In genomic region chr15:25995521-25995920, GRCm38 (mm10) we compare ENCODE assay signal across 7 mouse cellular contexts. TPM values are rescaled to one million over a fixed set of nuclear protein-coding genes. Genes with fewer than 3 reads are reported as not detected.
DNase-seq lines count a peak whose midpoint lies in the region; ATAC-seq and TF ChIP-seq lines count a peak whose summit lies in the region.

No protein-coding gene starts in this region.

- no peaks in the 10 kb centered on the region for H3K4me1 ChIP-seq in neural tube, embryonic 14.5 days (ENCODE audit: control insufficient read depth, insufficient read depth, low read length)
- H3K4me1 ChIP-seq in heart, embryonic 11.5 days (ENCODE audit: control insufficient read depth, insufficient read depth, low read length): no peaks in the 10 kb centered on the region

- peak; percentile 92 for TF ChIP-seq CTCF in layer of hippocampus, adult 2 months (conservative IDR thresholded peaks at IDR 0.05)

- 44% methylated on average over 2 of the region's 2 CpGs for WGBS in neural tube, embryonic 14.5 days
- WGBS in heart, embryonic 11.5 days (ENCODE audit: insufficient replicate concordance): 63% methylated on average over 2 of the region's 2 CpGs

- no peak overlapping the region for H3K4me2 ChIP-seq in neural tube, embryonic 14.5 days (ENCODE audit: low read depth, low read length)
- H3K4me2 ChIP-seq in heart, embryonic 11.5 days: no peak overlapping the region

- ATAC-seq in neural tube, embryonic 14.5 days (ENCODE audit: low read depth): peak; percentile 78
- no peak for ATAC-seq in heart, embryonic 11.5 days (replicated peaks; ENCODE audit: insufficient number of reproducible peaks, low FRiP score, low TSS enrichment)

- H3K27me3 ChIP-seq in neural tube, embryonic 14.5 days (ENCODE audit: control insufficient read depth, insufficient read depth, low read length): no peaks in the 10 kb centered on the region
- no peaks in the 10 kb centered on the region for H3K27me3 ChIP-seq in heart, embryonic 11.5 days (ENCODE audit: control insufficient read depth, insufficient read depth, low read length)

- DNase-seq in layer of hippocampus, adult 2 months (ENCODE audit: low spot score in 2 of 2): peak in 1 of 2 experiments; percentile 42
- no peak for DNase-seq in layer of hippocampus, adult 11-12 months (ENCODE audit: low spot score)
- peak; percentile 93 for DNase-seq in MN1 (ENCODE audit: low spot score)
- DNase-seq in fibroblast of lung, adult 2 months (ENCODE audit: low read depth): peak; percentile 24
- DNase-seq in adrenal gland, adult 8-10 months: no peak

- no peaks in the 10 kb centered on the region for H3K9me3 ChIP-seq in neural tube, embryonic 14.5 days (ENCODE audit: control insufficient read depth, low read length)
- no peaks in the 10 kb centered on the region for H3K9me3 ChIP-seq in heart, embryonic 11.5 days (replicated peaks; ENCODE audit: control insufficient read depth, low read length)

- no peak overlapping the region for H3K9ac ChIP-seq in neural tube, embryonic 14.5 days (replicated peaks; ENCODE audit: low read depth, low read length)
- no peak overlapping the region for H3K9ac ChIP-seq in heart, embryonic 11.5 days (ENCODE audit: low read depth, low read length)

- no peak overlapping the region for H3K4me3 ChIP-seq in layer of hippocampus, adult 2 months
- H3K4me3 ChIP-seq in neural tube, embryonic 14.5 days (ENCODE audit: low read depth, low read length): no peak overlapping the region
- no peak overlapping the region for H3K4me3 ChIP-seq in heart, embryonic 11.5 days (ENCODE audit: low read depth, low read length)

- H3K36me3 ChIP-seq in neural tube, embryonic 14.5 days (ENCODE audit: control insufficient read depth, insufficient read depth, low read length): peaks cover 28% of the 10 kb centered on the region
- peaks cover 9% of the 10 kb centered on the region for H3K36me3 ChIP-seq in heart, embryonic 11.5 days (ENCODE audit: control insufficient read depth, insufficient read depth, low read length)

- H3K27ac ChIP-seq in layer of hippocampus, adult 2 months: peak overlapping the region; percentile 19; the same call in 1 of the 2 replicates
- no peak overlapping the region for H3K27ac ChIP-seq in neural tube, embryonic 14.5 days (ENCODE audit: low read depth, low read length)
- no peak overlapping the region for H3K27ac ChIP-seq in heart, embryonic 11.5 days (ENCODE audit: low read depth, low read length)

RNA-seq across cellular contexts. Expression of gene Zfp622, which starts 11.4 kb away (rescaled TPM):
- total RNA-seq in layer of hippocampus, adult 2 months (2021): 10 to 100 TPM; 44.5 to 45.4 TPM
- 37.7 and 41.2 TPM in 2 replicates for polyA plus RNA-seq in neural tube, embryonic 14.5 days (2014; fragmentation: Nextera tagmentation; extraction: Ambion mirVana)
- 10 to 100 TPM; 34.6 to 48.9 (median 45.5) TPM for total RNA-seq in adrenal gland, adult 8-10 months (2022)
- 19.4 and 22.6 TPM in 2 replicates for polyA plus RNA-seq in heart, embryonic 11.5 days (2014; fragmentation: Nextera tagmentation; extraction: Ambion mirVana)

Comparison
In these comparisons a context has a peak if more than half of its experiments do, and no peak if none do; other contexts are left out.
1. DNase-seq: peak in MN1 (single experiment) and fibroblast of lung, adult 2 months (single experiment); none in layer of hippocampus, adult 11-12 months (single experiment) and adrenal gland, adult 8-10 months (single experiment).